Mouse (Mus musculus) urinary bladder, postnatal 25 days (tissue): ENCODE data around the gene Rapgef1.
A peak's percentile ranks its signal among the peaks of the same experiment; 100 is the strongest.
"Not testable (repeated sequence)": the region's sequence is repeated elsewhere in the genome, so short reads cannot be mapped to it uniquely, and the experiment has no call there.

Source experiments
- DNase-seq: peaks from one replicate; pipeline ENCODE4 v3.0.0; 2022; ENCODE audit warnings: low spot score

Gene Rapgef1

DNA sequence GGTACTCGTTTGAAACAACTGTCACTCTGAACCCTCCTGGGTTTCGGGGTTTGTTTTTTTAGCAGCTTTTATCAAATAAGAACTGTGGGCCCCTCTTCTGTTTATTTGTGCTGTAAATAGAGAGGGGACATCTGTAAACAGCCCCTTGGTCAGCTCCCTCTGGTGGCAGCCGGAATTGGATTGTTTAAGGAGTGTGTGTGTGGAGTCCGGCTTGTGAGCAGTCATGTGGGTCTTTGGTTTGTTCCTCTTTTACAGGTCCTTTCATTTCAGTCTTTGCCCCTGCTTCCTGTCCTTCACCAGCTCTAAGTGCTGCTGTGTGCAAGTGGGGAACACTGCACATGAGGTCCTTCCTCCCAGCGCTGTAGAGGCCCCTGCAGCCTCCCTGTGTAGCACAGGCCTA is 119.8 kb downstream of the Rapgef1 start:
- no peak for DNase-seq

DNA sequence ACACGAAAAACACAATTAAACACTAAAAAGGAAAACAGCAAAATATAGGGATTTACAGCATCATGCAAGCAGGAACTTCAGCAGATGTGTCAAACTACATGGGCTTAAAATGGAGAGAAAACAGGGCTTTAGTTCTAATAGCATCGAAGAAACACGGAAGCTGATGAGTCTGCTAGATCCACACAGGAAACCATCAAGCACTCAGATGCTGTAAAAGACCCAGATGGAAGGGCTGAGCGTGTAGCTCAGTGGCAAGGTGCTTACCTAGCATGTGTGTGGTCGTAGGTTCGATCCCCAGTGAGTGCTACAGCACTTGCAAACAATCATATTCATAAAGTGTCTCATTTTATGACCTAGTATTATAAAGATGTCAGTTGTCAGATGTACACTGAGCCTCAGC is 121.7 kb downstream of the Rapgef1 start:
- no peak for DNase-seq

DNA sequence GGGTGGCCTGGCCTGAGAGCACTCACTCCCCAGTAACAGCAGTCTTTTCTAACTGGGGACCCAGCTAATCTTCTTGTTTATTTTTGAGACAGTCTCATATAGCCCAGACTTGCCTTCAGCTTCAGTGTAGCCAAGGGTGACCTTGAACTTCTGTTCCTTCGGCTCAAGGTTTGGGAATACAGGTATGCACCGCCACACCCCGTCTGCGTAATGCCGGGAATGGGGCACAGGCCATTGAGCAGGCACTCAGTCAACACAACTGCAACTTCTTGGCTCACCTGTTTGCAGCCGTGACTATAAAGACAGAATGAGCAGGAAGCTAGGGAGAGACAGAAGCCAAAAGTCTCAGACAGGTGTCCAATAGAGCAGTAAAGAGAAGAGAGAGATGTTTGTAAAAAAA is 124.7 kb downstream of the Rapgef1 start:
- no peak for DNase-seq

DNA sequence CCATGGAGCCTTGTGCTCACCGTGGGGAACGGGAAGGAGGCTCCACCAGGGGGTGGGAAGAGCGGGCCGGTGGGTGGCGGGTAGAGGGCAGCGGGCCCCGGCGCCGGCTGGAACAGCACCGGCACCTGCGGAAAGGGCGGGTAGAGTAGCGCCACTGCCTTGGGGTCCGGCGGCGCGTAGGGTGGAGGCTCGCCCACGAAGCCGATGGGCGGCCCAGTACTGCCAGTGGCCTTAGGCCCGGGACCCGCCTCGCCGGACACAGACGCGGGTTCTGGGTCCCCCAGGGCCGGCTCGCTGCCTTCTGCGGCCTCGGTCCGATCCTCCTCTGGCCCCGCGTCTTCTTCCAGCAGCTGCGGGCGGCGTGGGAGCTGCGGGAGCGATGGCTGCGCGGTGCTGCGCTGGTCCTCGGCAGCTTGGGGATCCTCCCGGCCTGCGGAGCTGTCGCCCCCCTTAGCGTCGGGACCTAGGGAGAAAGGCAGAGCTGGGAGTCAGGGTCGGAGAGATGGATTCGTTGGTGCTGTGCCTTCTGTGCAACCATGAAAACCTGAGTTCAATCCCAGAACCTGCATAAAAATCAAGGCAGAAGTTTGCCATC is 127.8 kb downstream of the Rapgef1 start:
- no peak for DNase-seq

DNA sequence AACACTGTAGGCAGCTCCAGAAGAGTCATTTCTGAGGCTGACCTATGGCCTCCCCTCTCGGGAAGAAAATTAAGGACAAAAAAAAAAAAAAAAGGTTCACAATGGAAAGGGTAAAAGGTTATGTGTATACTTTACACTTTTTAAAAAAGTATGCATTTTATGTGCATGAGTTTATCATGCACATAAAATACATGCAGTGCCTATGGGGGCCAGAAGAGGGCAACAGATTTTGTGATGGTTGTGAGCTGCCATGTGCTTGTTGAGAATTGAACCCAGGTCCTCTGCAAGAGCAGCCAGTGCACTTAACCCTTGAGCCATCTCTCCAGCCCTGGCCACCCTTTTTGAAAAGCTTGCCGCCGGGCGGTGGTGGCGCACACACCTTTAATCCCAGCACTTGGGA is 128.3 kb downstream of the Rapgef1 start:
- DNase-seq = no peak

DNA sequence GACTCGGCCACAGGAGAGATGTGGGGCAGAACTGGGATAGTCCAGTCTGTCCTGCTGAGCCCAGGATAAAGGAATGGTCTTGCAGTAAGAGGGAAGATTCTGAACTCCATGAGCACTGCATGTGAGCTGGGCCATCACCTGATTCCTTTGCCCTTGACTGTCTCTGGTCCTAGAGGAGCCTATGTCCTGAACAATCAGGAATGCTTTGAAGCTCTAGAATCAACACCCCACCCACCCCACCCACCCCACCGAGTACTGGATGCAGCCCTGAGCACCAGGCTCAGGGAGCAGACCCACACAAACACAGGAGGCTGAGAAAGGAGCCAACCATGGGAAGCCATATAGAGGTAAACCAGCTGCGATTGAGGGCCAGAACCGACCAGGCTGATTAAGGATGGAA is 129.0 kb downstream of the Rapgef1 start:
- no peak for DNase-seq

DNA sequence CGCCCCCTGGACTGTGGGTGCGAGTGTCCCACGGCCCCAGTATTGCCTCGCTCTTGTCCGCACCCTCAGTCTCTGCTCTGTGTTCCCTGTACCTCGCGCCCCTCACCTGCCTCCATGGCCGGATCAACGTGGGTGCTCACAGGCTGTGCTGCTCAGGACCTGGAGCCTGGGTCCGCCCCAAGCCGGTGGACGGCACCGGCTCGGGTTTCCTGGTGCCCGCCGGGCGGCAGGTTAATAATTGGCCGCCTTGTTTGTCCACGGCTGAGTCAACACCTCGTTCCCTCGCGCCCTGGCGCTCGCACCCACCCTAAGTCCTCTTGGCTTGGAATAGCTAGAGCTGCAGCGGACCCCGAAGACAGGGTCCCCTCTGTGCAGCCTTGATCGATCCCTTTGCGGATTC is 132.0 kb downstream of the Rapgef1 start, which contains the start of gene Gm13420:
TSS of gene Gm13420 (minus strand) at position 189 of the 400 bp plus-strand sequence.
- DNase-seq = no peak

DNA sequence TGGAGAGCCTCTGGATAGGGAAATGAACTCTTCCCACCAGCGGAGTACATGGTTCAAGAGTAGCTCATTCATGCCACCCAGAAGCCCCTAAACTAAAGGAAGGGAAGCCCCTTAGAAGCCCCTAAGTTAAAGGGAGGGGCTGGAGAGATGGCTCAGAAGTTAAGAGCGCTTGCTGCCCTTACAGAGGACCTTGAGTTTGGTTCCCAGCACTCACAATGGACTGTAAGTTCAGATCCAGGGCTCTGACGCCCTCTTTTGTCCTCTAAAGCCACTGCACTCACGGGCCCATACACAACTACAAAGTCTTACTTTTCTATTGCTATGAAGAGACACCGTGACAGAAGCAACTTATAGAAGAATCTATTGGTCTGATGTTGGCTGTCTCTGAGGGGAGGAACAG is 132.9 kb downstream of the Rapgef1 start:
- DNase-seq = no peak

DNA sequence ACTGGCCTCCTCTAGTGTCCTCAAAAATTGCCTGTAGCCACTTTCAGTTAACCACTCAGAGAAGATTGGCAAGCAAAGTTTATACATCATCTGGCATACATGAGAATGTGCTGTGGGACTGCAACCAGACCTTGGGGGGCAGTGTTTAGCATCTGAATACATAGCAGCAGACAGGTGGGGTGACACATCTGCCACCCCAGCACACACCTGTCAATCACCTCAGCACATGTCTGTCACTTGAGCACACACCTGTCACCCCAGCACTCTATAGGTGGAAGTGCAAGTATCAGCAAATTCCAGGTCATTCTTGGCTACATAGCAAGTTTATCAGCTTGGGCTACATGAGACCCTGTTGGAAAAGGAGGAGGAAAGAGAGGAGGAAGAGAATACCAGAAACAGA is 136.2 kb downstream of the Rapgef1 start:
- DNase-seq = no peak

DNA sequence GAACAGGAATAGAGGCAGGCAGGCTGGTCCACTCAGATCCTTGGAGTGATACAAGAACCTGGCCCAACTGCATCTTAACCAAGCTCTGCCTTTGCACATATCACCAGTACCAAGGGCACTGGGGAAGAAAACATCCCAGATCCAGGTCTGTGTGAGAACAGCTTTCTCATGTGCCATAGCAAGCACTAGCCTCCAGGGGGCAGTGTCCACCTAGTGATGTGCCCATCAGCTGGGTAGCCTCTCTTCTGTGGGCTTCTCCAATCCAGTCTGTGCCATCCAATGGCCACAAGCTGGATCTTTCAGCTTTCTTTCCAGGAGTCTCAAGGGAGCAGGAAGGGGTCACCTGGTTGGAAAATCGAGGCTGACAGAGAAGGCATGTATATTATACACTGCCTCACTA is 145.3 kb downstream of the Rapgef1 start:
- peak; percentile 72 for DNase-seq

DNA sequence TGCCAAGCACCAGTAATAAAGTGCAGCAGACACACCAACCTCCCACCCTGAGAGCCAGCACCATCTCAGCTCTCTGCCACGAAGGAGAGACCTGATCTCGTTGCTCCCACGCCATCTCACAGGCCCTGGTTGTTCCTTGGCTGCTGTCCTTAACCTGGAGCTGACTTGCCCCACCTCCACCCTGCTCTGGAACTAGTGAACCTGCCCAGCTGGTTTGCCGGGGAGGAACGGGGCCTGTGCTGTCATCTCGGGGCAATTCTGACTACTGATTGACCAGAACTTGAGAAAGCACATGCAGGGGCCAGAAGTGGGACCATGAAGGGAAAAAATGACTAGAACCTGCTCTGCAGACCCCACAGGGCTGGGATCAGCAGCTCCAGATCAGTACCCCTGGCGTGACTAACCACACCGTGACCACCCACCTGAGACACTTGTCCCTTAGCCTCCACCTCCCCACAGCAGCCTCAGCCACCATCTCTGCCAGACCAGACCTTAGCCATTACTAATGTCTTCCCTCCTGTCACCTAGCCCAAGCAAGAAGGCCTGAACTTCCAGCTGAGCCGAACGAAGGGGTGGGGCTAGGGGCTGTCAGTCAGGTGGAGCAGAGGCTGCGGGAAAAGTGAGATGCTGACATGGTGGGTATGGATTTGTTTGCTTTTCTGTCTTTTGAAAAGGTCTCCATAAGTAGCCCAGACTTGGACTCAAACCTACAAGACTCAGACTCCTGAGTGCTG is 148.6 kb downstream of the Rapgef1 start:
- DNase-seq = peak; percentile 48

DNA sequence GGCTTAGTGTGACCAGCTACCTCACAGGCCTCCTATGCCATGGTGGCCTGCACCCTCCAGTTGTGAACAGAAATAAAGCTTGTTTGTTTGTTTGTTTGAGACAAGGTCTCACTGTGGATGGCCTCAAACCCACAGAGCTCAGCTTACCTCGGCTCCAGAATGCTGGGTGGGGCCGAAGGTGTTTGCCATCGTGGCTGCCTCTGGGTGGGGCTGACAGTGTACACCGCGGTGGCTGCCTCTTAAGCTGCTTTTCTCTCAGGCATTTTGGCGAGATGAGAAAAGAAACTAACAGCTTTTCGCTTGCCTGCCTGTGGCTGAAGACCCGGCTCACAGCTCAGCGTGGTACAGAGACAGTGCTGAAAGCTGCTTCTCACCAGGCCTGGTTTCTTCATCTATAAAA is 149.4 kb downstream of the Rapgef1 start:
- DNase-seq = no peak

DNA sequence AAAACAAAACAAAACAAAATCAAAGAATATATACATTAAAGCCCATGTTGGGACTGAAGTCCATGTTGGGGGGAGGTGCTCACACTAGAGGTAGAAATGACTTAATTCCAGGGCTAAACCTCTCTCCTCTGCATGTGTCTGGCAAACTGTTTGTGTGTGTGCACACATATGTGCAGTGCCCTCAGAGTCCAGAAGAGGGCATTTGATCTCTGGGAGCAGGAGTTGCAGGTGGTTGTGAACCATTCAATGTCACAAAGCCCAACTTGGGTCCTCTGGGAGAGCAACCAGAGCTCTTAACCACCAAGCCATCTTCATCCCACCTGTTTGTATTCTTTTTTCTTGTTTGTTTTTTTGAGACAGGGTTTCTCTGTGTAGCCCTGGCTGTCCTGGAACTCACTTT is 150.6 kb downstream of the Rapgef1 start:
- DNase-seq = no peak

DNA sequence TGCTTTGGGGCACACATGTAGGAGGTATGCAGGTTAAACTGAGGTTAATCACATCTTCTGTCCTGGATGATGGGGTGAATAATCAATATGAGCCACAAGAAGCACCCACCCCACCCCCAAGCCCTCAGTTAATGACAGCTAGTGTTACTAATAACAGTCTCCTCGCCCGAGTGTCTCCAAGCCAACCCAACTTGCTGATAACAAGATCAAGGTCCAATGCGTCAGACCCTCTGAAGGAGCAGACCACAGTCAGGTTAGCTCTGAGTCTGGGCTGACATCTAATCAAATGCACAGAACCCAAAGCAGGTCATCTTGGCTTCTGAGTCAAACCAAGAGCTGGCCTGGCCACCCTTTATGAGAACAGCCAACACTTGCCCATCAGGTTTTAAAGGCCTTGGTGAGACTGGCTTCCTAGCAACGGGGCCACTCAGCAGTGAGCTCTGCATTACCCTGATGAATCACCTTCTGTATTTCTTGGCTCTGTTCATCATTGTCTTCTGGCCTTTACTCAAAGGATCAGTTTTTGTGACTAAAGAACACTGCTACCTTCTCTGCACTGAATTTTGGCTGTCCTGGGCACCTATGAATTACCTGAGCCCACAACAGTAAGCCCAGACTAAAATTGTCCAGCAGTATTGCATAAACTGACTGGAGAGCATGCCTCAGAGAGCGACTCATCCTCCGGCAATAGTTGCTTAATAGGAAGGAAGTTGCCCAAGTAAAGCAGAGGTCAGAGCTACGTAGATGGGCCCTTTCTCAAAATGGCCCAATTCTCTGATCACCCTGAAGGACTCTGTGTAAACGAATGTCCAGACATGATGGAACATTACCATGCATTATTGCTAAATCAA is 152.3 kb downstream of the Rapgef1 start:
- DNase-seq = no peak

DNA sequence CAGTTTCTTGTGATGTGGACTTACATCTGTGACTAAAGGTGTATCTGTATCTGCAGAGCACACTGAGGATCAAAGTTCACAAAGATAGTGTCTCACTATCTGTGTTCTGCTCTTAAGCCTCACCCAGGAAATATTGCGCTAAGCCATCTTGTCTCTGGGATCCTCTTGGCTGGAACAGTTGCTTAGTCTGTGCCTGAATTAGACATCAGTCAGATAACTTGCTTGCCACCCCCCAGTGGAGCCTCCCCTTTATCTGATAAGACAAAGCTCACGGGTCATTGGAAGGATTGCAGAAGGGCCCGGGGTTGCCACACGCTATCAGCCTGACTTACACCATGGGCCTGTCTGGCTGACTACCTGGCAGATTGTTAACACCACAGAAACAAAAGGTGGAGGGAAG is 153.8 kb downstream of the Rapgef1 start:
- no peak for DNase-seq

DNA sequence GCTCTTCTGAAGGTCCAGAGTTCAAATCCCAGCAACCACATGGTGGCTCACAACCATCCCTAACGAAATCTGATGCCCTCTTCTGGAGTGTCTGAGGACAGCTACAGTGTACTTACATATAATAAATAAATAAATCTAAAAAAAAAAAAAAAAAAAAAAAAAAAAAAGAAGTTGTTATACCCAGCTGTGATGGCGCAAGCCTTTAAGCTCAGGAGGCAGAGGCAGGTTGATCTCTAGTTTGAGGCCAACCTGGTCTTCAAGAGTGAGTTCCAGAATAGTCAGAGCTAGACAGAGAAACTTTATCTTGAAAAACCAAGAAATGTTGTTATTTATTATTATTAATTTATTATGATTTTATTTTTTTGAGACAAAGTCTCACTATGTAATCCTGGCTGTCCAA is 161.7 kb downstream of the Rapgef1 start:
- not testable (repeated sequence) for DNase-seq

DNA sequence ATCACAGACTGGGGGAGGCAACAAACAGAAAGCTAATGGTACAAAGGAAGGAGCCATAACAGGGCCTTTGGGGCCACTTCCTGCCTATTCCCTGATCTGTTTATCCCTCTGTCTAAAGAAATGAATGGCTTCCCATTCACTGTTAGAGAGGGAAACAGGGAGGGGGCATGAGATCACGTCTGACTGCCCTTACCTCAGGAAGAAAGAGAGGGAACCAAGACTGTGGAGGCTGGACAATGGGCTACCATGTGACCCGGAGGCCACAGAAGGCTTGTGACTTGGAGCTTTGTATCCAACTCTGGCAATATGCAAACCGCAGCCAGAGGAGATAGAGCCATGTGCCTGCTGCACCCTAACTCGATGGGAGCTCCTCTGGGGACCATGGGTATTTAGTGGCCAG is 164.8 kb downstream of the Rapgef1 start:
- DNase-seq = no peak

DNA sequence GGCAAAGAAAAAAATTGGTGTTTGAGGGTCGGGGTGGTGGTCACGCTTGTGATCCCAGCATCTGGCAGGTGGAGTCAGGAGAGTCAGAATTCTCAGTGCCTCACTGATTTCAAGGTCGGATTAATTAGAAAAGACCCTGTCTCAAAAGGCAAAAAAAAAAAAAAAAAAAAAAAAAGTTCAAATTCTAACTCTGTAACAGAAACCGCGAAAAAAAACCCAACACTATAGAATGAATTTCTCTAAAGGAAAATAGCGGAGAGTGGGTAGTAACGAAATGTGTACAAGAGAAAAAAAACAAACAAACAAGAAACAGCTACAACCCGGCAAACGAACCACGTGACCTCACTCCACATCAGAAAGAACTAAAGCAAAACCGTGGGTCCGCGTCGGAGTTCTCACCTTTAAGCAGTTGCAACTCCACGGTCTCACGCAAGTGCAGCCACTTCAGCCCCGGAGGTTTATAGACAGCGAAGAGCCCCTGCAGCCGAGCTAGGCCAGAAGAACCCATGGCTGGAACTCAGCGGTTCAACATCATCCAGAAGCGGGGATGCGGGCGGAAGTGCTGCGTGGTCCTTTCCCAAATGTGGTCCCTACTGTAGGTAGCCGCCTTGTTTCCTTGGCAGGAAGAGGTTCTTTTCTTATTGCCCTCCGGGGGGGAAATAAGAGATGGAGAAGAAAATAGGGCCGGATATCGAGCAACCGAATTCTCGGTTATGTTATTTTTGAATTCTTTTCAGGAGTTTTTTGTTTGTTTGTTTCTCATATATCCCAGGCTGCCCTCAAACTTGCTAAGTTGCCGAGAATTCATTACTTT is 167.8 kb downstream of the Rapgef1 start, which contains the start of gene Coq4:
TSS of gene Coq4 (plus strand) at position 390 of the 814 bp plus-strand sequence.
- peak; percentile 81 for DNase-seq

DNA sequence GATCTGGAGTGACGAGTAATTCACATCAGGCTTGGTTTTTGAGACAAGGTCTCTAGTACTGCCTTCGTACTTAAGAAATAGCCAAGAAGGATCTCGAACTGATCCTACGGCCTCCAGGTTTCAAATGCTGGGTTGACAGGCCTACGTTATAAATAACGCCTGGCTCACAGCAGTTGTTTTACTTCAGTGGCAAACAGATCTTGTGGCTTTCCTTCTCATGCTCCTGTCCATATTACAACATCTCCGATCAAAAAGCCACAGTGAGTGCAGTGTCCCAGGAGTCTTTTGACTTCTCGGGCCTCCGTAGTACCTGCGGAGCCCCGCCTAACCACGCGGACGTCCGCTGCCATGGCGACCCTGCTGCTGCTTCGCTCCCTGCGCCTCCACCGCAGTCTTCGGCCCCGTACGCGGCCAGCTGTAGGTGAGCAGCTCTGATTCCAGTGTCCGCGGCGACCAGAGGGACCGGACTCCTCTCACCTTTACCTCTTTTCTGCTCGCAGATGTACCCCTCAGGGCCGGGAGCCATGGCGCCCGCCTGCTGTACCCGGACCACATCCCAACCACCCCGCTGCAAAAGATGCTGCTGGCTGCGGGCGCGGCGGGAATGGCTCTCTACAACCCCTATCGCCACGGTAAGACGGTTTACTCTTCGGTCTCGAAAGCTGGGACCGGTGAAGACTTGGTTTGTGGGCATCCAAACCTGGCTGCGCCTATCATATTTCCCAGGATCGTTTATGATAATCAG is 168.6 kb downstream of the Rapgef1 start, which contains the start of gene Trub2:
TSS of gene Trub2 (minus strand) at position 566 of the 745 bp plus-strand sequence.
- DNase-seq = peak; percentile 80
